Mouse (Mus musculus) liver, adult 2 months (tissue): ENCODE data around the gene Pclo. TPM values are rescaled to one million over a fixed set of nuclear protein-coding genes. Genes with fewer than 3 reads are reported as not detected.
"Not testable (repeated sequence)": the region's sequence is repeated elsewhere in the genome, so short reads cannot be mapped to it uniquely, and the experiment has no call there.

Experiments used
- DNase-seq: peaks from one replicate; pipeline ENCODE4 v3.0.0-alpha.2; 2011; ENCODE audit warnings: low read depth, low spot score; ENCODE audit errors: extremely low read depth
- H3K27ac ChIP-seq: fragments of 200-500 bp; replicated peaks from 2 replicates; pipeline ENCODE4 v1.5.1; 2012; ENCODE audit warnings: low read depth, mild to moderate bottlenecking, control low read depth, inconsistent platforms, low read length; ENCODE audit not compliant: insufficient read depth
- H3K27me3 ChIP-seq: fragments of 200-500 bp; 2 replicates; pipeline ENCODE4 v1.6.1; 2012; ENCODE audit warnings: mild to moderate bottlenecking, moderate library complexity, low read length, inconsistent platforms; ENCODE audit not compliant: control insufficient read depth, insufficient read depth
- H3K36me3 ChIP-seq: fragments of 200-500 bp; 2 replicates; pipeline ENCODE4 v1.6.1; 2012; ENCODE audit warnings: low read length, inconsistent platforms; ENCODE audit not compliant: control insufficient read depth, insufficient read depth
- H3K4me1 ChIP-seq: fragments of 200-500 bp; 2 replicates; pipeline ENCODE4 v1.6.1; 2011; ENCODE audit warnings: low read length; ENCODE audit not compliant: control insufficient read depth, insufficient read depth
- H3K4me3 ChIP-seq: fragments of 200-500 bp; 2 replicates; pipeline ENCODE4 v1.5.1; 2011; ENCODE audit warnings: low read depth, mild to moderate bottlenecking, control low read depth, low read length, moderate library complexity; ENCODE audit not compliant: insufficient read depth
- H3K79me2 ChIP-seq: fragments of 200-500 bp; 2 replicates; pipeline ENCODE4 v1.6.1; 2012; ENCODE audit warnings: inconsistent platforms, mild to moderate bottlenecking, low read length, moderate library complexity; ENCODE audit not compliant: control insufficient read depth, insufficient read depth
- H3K9ac ChIP-seq: fragments of 200-500 bp; 2 replicates; pipeline ENCODE4 v1.6.1; 2012; ENCODE audit warnings: low read depth, mild to moderate bottlenecking, control low read depth, inconsistent platforms, low read length
- CTCF ChIP-seq: fragments of 200-500 bp; IDR thresholded peaks from 2 replicates; pipeline ENCODE4 v1.5.1; 2011; ENCODE audit warnings: low read depth, low read length, control low read depth
- POLR2A ChIP-seq: fragments of 200-500 bp; IDR thresholded peaks from 2 replicates; pipeline ENCODE4 v1.6.1; 2011; ENCODE audit warnings: low read length, control low read depth; ENCODE audit not compliant: insufficient read depth; ENCODE audit errors: extremely low read depth
- WGBS: fragments of 180-500 bp; shearing (Covaris S2); methylation state at CpG from one replicate; pipeline ENCODE4 v1.1.7; 2018; 5-methylcytosine and 5-hydroxymethylcytosine counted together
- polyA plus RNA-seq: library from polyadenylated mRNA; depleted of rRNA; stranded (reverse); fragments of >200 nt; gene quantifications from 2 replicates; pipeline ENCODE4 v1.2.3, GENCODE M21; 2012
- total RNA-seq: library from RNA; depleted of rRNA; stranded (reverse); fragments of >200 nt; gene quantifications from 2 replicates; pipeline ENCODE4 v1.2.3, GENCODE M21; 2014

Gene Pclo
- total and polyA plus RNA-seq, 2 experiments = 0.04 to 0.28 TPM

DNA sequence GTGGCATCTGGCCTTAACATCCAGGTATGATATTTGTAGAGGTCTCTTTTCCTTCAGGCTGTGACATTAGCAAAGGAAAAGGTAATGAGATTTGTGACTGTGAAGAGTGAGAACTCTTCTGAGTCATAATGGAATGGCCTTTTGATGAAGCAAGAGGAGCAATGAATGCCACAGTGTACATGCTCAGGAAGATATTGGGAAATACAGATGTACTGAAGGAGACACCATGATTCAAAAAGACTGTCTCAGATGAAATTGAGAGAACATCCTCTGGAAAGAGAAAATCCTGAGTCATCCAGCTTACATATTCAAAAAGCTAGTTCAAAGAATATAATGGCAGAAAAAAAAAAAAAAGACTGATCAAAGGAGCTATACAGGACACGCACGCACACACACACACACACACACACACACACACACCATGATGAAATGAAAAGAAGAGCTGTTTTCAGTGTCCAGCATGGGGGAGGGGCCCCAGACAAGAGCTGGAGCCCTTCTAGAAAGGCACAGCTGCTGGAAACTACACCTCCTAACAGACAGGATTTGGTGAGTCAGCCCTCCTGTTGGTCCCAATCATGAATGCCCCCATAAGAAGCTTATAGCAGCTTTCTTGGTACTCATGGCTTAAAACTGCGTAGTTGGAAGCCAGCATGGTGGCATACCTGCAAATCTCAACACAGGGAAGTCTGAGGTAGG, 318.6 kb downstream of the Pclo start:
- Histone ChIP-seq H3K79me2 (no peaks in the 10 kb centered on the region), H3K4me3 (no peak overlapping the region), H3K27ac (no peak overlapping the region), H3K27me3 (no peaks in the 10 kb centered on the region), H3K9ac (no peak overlapping the region), H3K36me3 (no peaks in the 10 kb centered on the region), H3K4me1 (no peaks in the 10 kb centered on the region)
- no peak for DNase-seq
- WGBS = 84% methylated on average over 3 of the region's 3 CpGs
- TF ChIP-seq CTCF = no peak
- TF ChIP-seq POLR2A = no peak

DNA sequence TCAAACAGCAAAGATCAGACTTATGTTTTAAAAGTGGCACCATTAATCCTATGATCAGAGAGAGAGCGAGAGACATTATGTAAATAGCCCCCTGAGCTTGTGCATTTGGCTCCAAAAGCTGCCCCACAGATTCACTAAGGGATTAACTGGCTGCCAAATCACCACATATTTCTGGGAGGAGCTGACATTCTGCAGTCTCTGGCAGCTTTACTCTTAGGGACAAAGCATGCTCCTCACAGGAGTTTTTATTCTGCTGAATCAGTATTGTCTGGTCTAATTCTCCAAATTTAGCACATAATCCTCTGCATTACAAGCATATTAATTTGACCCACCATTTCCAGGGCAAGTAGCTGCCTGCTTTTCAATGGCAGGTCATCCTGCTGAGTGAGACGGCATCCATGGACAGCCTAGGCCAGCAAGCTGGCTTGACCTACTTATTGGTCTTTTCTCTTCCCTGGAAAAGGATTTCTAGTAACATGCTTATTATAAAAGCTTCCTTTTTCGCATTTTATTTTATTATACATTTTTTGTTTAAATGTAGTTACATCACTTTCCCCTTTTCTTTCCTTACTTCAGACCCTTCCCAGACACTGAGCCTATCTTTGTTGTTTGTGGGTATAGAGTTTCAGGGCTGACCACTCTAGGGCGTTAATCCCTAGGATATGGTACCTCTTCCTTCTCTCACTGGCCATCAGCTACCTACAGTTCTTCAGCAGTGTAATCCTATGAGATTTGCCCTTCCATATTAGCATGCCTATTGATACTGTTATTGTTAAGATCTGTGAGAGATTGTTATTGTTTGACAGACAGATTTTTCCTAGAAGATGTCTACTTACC, 319.7 kb downstream of the Pclo start:
- TF ChIP-seq POLR2A (no peak), CTCF (no peak)
- Histone ChIP-seq H3K4me3 (no peak overlapping the region), H3K4me1 (no peaks in the 10 kb centered on the region), H3K27me3 (no peaks in the 10 kb centered on the region), H3K9ac (no peak overlapping the region), H3K27ac (no peak overlapping the region), H3K79me2 (no peaks in the 10 kb centered on the region), H3K36me3 (no peaks in the 10 kb centered on the region)
- no peak for DNase-seq
- WGBS = 57% methylated on average over 4 of the region's 4 CpGs

GRCm38 (mm10) chr5:14853650-14854049, 338.9 kb downstream of the Pclo start:
- no peak for TF ChIP-seq POLR2A
- TF ChIP-seq CTCF = no peak
- Histone ChIP-seq H3K9ac (no peak overlapping the region), H3K4me3 (no peak overlapping the region), H3K27me3 (no peaks in the 10 kb centered on the region), H3K4me1 (no peaks in the 10 kb centered on the region), H3K27ac (no peak overlapping the region), H3K36me3 (no peaks in the 10 kb centered on the region), H3K79me2 (no peaks in the 10 kb centered on the region)
- DNase-seq = no peak

DNA sequence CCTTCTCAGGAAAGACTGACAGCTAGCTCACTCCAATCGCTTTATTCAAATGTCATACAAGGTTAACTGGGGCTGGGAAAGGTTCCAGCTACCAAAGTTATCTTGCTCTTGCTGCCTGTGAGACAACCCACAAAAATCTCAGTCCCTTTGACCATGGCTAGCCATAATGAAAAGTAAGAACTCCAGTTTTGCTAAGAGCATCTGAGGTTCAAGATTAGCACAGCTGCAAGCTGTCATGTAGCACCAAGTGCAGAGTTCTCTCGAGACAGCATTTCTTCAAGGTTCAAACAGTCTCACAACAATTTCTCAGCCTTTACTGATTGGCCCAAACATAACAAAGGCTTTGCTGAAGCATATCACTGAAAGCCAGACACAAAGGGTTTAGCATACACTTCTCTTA, 370.6 kb downstream of the Pclo start:
- not testable (repeated sequence) for DNase-seq, H3K27ac ChIP-seq
- 49% methylated on average over 2 of the region's 2 CpGs for WGBS

GRCm38 (mm10) chr5:14892242-14892641, 377.5 kb downstream of the Pclo start:
- WGBS = 23% methylated on average over 3 of the region's 3 CpGs
- TF ChIP-seq CTCF (no peak), POLR2A (no peak)
- no peaks in the 10 kb centered on the region for H3K36me3 ChIP-seq

More for the DNA sequence above, 370.6 kb downstream of the Pclo start:
- H3K79me2 ChIP-seq, H3K4me3 ChIP-seq, H3K9ac ChIP-seq, H3K27me3 ChIP-seq, H3K4me1 ChIP-seq, H3K36me3 ChIP-seq: not testable (repeated sequence)

GRCm38 (mm10) chr5:14903539-14903938, 388.8 kb downstream of the Pclo start:
- not testable (repeated sequence) for H3K4me1 ChIP-seq, H3K4me3 ChIP-seq, H3K27ac ChIP-seq, H3K9ac ChIP-seq, DNase-seq, H3K36me3 ChIP-seq, H3K79me2 ChIP-seq, H3K27me3 ChIP-seq
- WGBS = 14% methylated on average over 3 of the region's 3 CpGs

More at GRCm38 (mm10) chr5:14892242-14892641, 377.5 kb downstream of the Pclo start:
- Histone ChIP-seq H3K79me2 (no peaks in the 10 kb centered on the region), H3K4me1 (no peaks in the 10 kb centered on the region), H3K4me3 (no peak overlapping the region), H3K9ac (no peak overlapping the region), H3K27ac (no peak overlapping the region), H3K27me3 (no peaks in the 10 kb centered on the region)
- DNase-seq = no peak
